Mouse (Mus musculus) liver, postnatal 0 days (tissue): ENCODE results near the gene Epb41l3.
"Not testable (repeated sequence)": the region's sequence is repeated elsewhere in the genome, so short reads cannot be mapped to it uniquely, and the experiment has no call there.

Experiments used
- CTCF ChIP-seq: sonication (generic); IDR thresholded peaks from 2 replicates; pipeline ENCODE4 v1.5.1; 2016; ENCODE audit warnings: antibody characterized with exemption, low read depth
- EP300 ChIP-seq: IDR thresholded peaks from 2 replicates; pipeline ENCODE4 v1.6.1; 2016; ENCODE audit warnings: antibody characterized with exemption, low read depth, mild to moderate bottlenecking

DNA sequence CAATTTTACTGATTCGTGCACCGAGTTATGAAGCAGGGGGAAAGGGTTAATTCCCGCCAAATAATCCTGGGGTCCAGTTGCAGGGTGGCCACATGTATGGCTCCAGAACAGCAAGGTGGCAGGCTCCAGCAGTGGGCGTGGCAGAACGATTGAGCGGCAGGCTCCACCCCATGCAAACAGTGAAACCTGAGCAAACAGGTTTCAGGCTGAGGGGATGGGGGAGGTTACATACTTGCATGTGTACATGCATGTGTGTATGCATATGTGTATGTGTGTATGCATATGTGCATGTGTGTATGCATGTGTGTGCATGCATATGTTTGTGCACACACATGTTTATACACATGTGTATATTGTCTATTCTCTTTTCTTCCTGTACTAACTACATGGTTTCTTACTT, 46.9 kb downstream of the Epb41l3 start:
- not testable (repeated sequence) for TF ChIP-seq CTCF, EP300
